19 mouse cellular contexts compared by ENCODE assay signal in genomic region chr1:135160411-135161050, GRCm38 (mm10). TPM values are rescaled to one million over a fixed set of nuclear protein-coding genes. Genes with fewer than 3 reads are reported as not detected.
A peak's percentile ranks its signal among the peaks of the same experiment; 100 is the strongest.
DNase-seq lines count a peak whose midpoint lies in the region; ATAC-seq lines count a peak whose summit lies in the region.
"Had no signal": no experiment of that assay in that cellular context is flagged by ENCODE, and none has a peak within 500 bp of the region (broad histone marks: within the 10 kb centered on the region; RNA-seq: fewer than 3 reads in every experiment).

No protein-coding gene starts in this region.

- H3K4me2 ChIP-seq in forebrain, embryonic 16.5 days (ENCODE audit: low read length) = no peak overlapping the region
- H3K4me2 ChIP-seq in forebrain, embryonic 11.5 days (ENCODE audit: low read depth, low read length, severe bottlenecking) = no peak overlapping the region
- no peak overlapping the region for H3K4me2 ChIP-seq in midbrain, embryonic 14.5 days (ENCODE audit: low read length)
- H3K4me2 ChIP-seq: embryonic facial prominence, embryonic 13.5 days; limb, embryonic 13.5 days had no signal

- H3K9ac ChIP-seq in forebrain, embryonic 16.5 days (replicated peaks; ENCODE audit: low read depth, low read length) = no peak overlapping the region
- H3K9ac ChIP-seq in forebrain, embryonic 11.5 days (ENCODE audit: low read length) = no peak overlapping the region
- no peak overlapping the region for H3K9ac ChIP-seq in midbrain, embryonic 14.5 days (replicated peaks; ENCODE audit: low read length)
- H3K9ac ChIP-seq: embryonic facial prominence, embryonic 13.5 days; limb, embryonic 13.5 days; liver, embryonic 14.5 days had no signal

- H3K36me3 ChIP-seq in forebrain, embryonic 16.5 days (ENCODE audit: control insufficient read depth, insufficient read depth) = peaks cover 6% of the 10 kb centered on the region; the same call in 1 of the 2 replicates
- no peaks in the 10 kb centered on the region; the same call in 1 of the 2 replicates for H3K36me3 ChIP-seq in forebrain, embryonic 11.5 days (ENCODE audit: control insufficient read depth, insufficient read depth, low read length)
- H3K36me3 ChIP-seq in midbrain, embryonic 14.5 days (ENCODE audit: control insufficient read depth, insufficient read depth, low read length) = peaks cover 17% of the 10 kb centered on the region

- H3K4me1 ChIP-seq in forebrain, embryonic 16.5 days (replicated peaks; ENCODE audit: control insufficient read depth, insufficient read depth, low read length) = peaks cover 9% of the 10 kb centered on the region
- 0 out of 2 replicates have a peak, but pooled peaks cover 1% of the 10 kb centered on the region for H3K4me1 ChIP-seq in forebrain, embryonic 11.5 days (replicated peaks; ENCODE audit: control insufficient read depth, insufficient read depth, low read length)
- peaks cover 6% of the 10 kb centered on the region for H3K4me1 ChIP-seq in midbrain, embryonic 14.5 days (ENCODE audit: control insufficient read depth, insufficient read depth, low read length)
- H3K4me1 ChIP-seq: megakaryocyte, embryonic 14.5 days had no signal

- no peak overlapping the region for H3K4me3 ChIP-seq in forebrain, embryonic 16.5 days (replicated peaks; ENCODE audit: low read length)
- no peak overlapping the region for H3K4me3 ChIP-seq in forebrain, embryonic 11.5 days (ENCODE audit: low read depth, low read length)
- no peak overlapping the region for H3K4me3 ChIP-seq in midbrain, embryonic 14.5 days (replicated peaks; ENCODE audit: low read depth, low read length)
- H3K4me3 ChIP-seq: embryonic facial prominence, embryonic 13.5 days; limb, embryonic 13.5 days had no signal

- 91% methylated on average over 13 of the region's 13 CpGs for WGBS in forebrain, embryonic 16.5 days
- WGBS in forebrain, embryonic 11.5 days = 91% methylated on average over 13 of the region's 13 CpGs
- 91% methylated on average over 13 of the region's 13 CpGs for WGBS in midbrain, embryonic 14.5 days

- no peak for DNase-seq in forebrain, embryonic 11.5 days (ENCODE audit: low spot score)
- peak; percentile 55 to 71 for DNase-seq in right cerebral cortex, postnatal 10 days (ENCODE audit: low spot score in 2 of 2)
- DNase-seq in right cerebral cortex, adult 2 months (ENCODE audit: low spot score in 2 of 2) = no peak
- DNase-seq in midbrain, embryonic 14.5 days = no peak
- DNase-seq in lung, postnatal 25 days (ENCODE audit: low spot score) = no peak
- DNase-seq in thymus, adult 18-20 months = no peak
- no peak for DNase-seq in thymus, postnatal 14 days
- DNase-seq: adrenal gland, postnatal 25 days; gastrocnemius, postnatal 36 days had no signal

- H3K9me3 ChIP-seq in forebrain, embryonic 16.5 days (ENCODE audit: control insufficient read depth, low read length) = no peaks in the 10 kb centered on the region
- H3K9me3 ChIP-seq in forebrain, embryonic 11.5 days (ENCODE audit: control insufficient read depth, low read length) = no peaks in the 10 kb centered on the region
- H3K9me3 ChIP-seq in midbrain, embryonic 14.5 days (ENCODE audit: control insufficient read depth, low read length) = no peaks in the 10 kb centered on the region
- H3K9me3 ChIP-seq: embryonic facial prominence, embryonic 13.5 days; limb, embryonic 13.5 days had no signal

- ATAC-seq in forebrain, embryonic 16.5 days = no peak
- no peak for ATAC-seq in forebrain, embryonic 11.5 days (replicated peaks; ENCODE audit: low FRiP score)
- ATAC-seq in midbrain, embryonic 14.5 days (ENCODE audit: low FRiP score, low TSS enrichment) = no peak
- ATAC-seq: inflammation-experienced regulatory T-cells, adult 6 months had no signal

- H3K27ac ChIP-seq in forebrain, embryonic 16.5 days (ENCODE audit: low read length) = peak overlapping the region; percentile 54
- H3K27ac ChIP-seq in forebrain, embryonic 11.5 days (ENCODE audit: low read depth, low read length) = no peak overlapping the region
- peak overlapping the region; percentile 61; the same call in 1 of the 2 replicates for H3K27ac ChIP-seq in midbrain, embryonic 14.5 days (replicated peaks; ENCODE audit: low read depth, low read length)
- H3K27ac ChIP-seq: embryonic facial prominence, embryonic 13.5 days; limb, embryonic 13.5 days; liver, embryonic 14.5 days had no signal

- no peaks in the 10 kb centered on the region for H3K27me3 ChIP-seq in forebrain, embryonic 16.5 days (replicated peaks; ENCODE audit: control insufficient read depth, insufficient read depth, low read length)
- no peaks in the 10 kb centered on the region for H3K27me3 ChIP-seq in forebrain, embryonic 11.5 days (ENCODE audit: control insufficient read depth, insufficient read depth, low read length)
- H3K27me3 ChIP-seq in midbrain, embryonic 14.5 days (ENCODE audit: control insufficient read depth, insufficient read depth, low read length) = no peaks in the 10 kb centered on the region
- H3K27me3 ChIP-seq: CH12.LX; embryonic facial prominence, embryonic 13.5 days; limb, embryonic 13.5 days had no signal

RNA-seq across cellular contexts. Expression of gene Gpr37l1, which starts 7.0 kb away (rescaled TPM):
- 0.24 and 0.48 TPM in 2 replicates for polyA plus RNA-seq in forebrain, embryonic 16.5 days (2015; fragmentation: Nextera tagmentation; extraction: Ambion mirVana)
- not detected in 2 replicates for polyA plus RNA-seq in forebrain, embryonic 11.5 days (2014; fragmentation: Nextera tagmentation; extraction: Ambion mirVana)
- polyA plus RNA-seq in midbrain, embryonic 14.5 days (2014; fragmentation: Nextera tagmentation; extraction: Ambion mirVana) = 0.30 and 0.34 TPM in 2 replicates
- polyA plus RNA-seq: embryonic facial prominence, embryonic 13.5 days; heart, postnatal 0 days; inflammation-experienced regulatory T-cells, adult 6 months; kidney, embryonic 14.5 days; lung, embryonic 16.5 days had no signal

RNA-seq across cellular contexts. Expression of gene Arl8a, which starts 13.9 kb away (rescaled TPM):
- 323 and 336 TPM in 2 replicates for polyA plus RNA-seq in forebrain, embryonic 16.5 days (2015; fragmentation: Nextera tagmentation; extraction: Ambion mirVana)
- 67.9 and 73.5 TPM in 2 replicates for polyA plus RNA-seq in forebrain, embryonic 11.5 days (2014; fragmentation: Nextera tagmentation; extraction: Ambion mirVana)
- polyA plus RNA-seq in midbrain, embryonic 14.5 days (2014; fragmentation: Nextera tagmentation; extraction: Ambion mirVana) = 322 and 380 TPM in 2 replicates

RNA-seq across cellular contexts. Expression of gene Ptpn7, which starts 28.0 kb away (rescaled TPM):
- polyA plus RNA-seq in forebrain, embryonic 16.5 days (2015; fragmentation: Nextera tagmentation; extraction: Ambion mirVana) = 0.24 and 0.27 TPM in 2 replicates
- polyA plus RNA-seq in forebrain, embryonic 11.5 days (2014; fragmentation: Nextera tagmentation; extraction: Ambion mirVana) = 1.8 TPM in 2 replicates
- polyA plus RNA-seq in midbrain, embryonic 14.5 days (2014; fragmentation: Nextera tagmentation; extraction: Ambion mirVana) = 0.27 and 0.62 TPM in 2 replicates

RNA-seq across cellular contexts. Expression of gene Lgr6, which starts 55.5 kb away (rescaled TPM):
- 0.53 and 0.60 TPM in 2 replicates for polyA plus RNA-seq in forebrain, embryonic 16.5 days (2015; fragmentation: Nextera tagmentation; extraction: Ambion mirVana)
- 0.17 and 0.32 TPM in 2 replicates for polyA plus RNA-seq in forebrain, embryonic 11.5 days (2014; fragmentation: Nextera tagmentation; extraction: Ambion mirVana)
- polyA plus RNA-seq in midbrain, embryonic 14.5 days (2014; fragmentation: Nextera tagmentation; extraction: Ambion mirVana) = 0.87 and 0.98 TPM in 2 replicates

Comparison
In these comparisons a context has a peak if more than half of its experiments do, and no peak if none do; other contexts are left out.
1. DNase-seq: peak in right cerebral cortex, postnatal 10 days (2 of 2); none in forebrain, embryonic 11.5 days (single experiment), right cerebral cortex, adult 2 months (0 of 2), midbrain, embryonic 14.5 days (single experiment), lung, postnatal 25 days (single experiment), thymus, adult 18-20 months (0 of 2) and thymus, postnatal 14 days (single experiment).